Mouse (Mus musculus) stomach, embryonic 14.5 days (tissue): ENCODE data around the gene Mbnl2. TPM values are rescaled to one million over a fixed set of nuclear protein-coding genes. Genes with fewer than 3 reads are reported as not detected.
A peak's percentile ranks its signal among the peaks of the same experiment; 100 is the strongest.

Experiments used
- ATAC-seq: fragments of 200-750 bp; cut with Nextera tagmentation; 2 replicates; pipeline ENCODE4 v1.8.0; 2017; ENCODE audit warnings: low read depth, moderate TSS enrichment; ENCODE audit not compliant: insufficient number of reproducible peaks, insufficient read depth, low FRiP score
- H3K27ac ChIP-seq: fragments of 300-500 bp; sonication (generic); 2 replicates; pipeline ENCODE4 v1.5.1; 2014; ENCODE audit warnings: mild to moderate bottlenecking, low read length, moderate library complexity, mixed read lengths
- H3K27me3 ChIP-seq: fragments of 300-500 bp; sonication (generic); 2 replicates; pipeline ENCODE4 v1.6.1; 2014; ENCODE audit warnings: low read length, control low read depth, mixed read lengths; ENCODE audit not compliant: control insufficient read depth, insufficient read depth
- H3K36me3 ChIP-seq: fragments of 300-500 bp; sonication (generic); 2 replicates; pipeline ENCODE4 v1.6.1; 2014; ENCODE audit warnings: mild to moderate bottlenecking, control low read depth, low read length, moderate library complexity, mixed read lengths; ENCODE audit not compliant: control insufficient read depth, insufficient read depth
- H3K4me1 ChIP-seq: fragments of 300-500 bp; sonication (generic); 2 replicates; pipeline ENCODE4 v1.6.1; 2014; ENCODE audit warnings: low read length, control low read depth, mixed read lengths; ENCODE audit not compliant: control insufficient read depth, insufficient read depth
- H3K4me2 ChIP-seq: fragments of 300-500 bp; sonication (generic); replicated peaks from 2 replicates; pipeline ENCODE4 v1.6.1; 2014; ENCODE audit warnings: low read depth, low read length, control low read depth
- H3K4me3 ChIP-seq: fragments of 300-500 bp; sonication (generic); 2 replicates; pipeline ENCODE4 v1.5.1; 2014; ENCODE audit warnings: low read depth, low read length, control low read depth
- H3K9ac ChIP-seq: fragments of 300-500 bp; sonication (generic); replicated peaks from 2 replicates; pipeline ENCODE4 v1.6.1; 2014; ENCODE audit warnings: low read depth, mild to moderate bottlenecking, control low read depth, low read length, moderate library complexity, mixed read lengths
- H3K9me3 ChIP-seq: fragments of 300-500 bp; sonication (generic); 2 replicates; pipeline ENCODE4 v1.6.1; 2016; ENCODE audit warnings: low read depth, low read length, control low read depth; ENCODE audit not compliant: control insufficient read depth
- WGBS: fragments of 180-500 bp; shearing (Covaris S2); extraction: QIAGEN DNeasy Blood & Tissue Kit; methylation state at CpG from one replicate; pipeline ENCODE4 v1.1.7; 2014; 5-methylcytosine and 5-hydroxymethylcytosine counted together
- polyA plus RNA-seq: library from polyadenylated mRNA; unstranded; fragments of >200 nt; fragmentation: Nextera tagmentation; extraction: Ambion mirVana; gene quantifications from 2 replicates; pipeline ENCODE4 v1.2.1, GENCODE M21; 2014

The Mbnl2 gene
- polyA plus RNA-seq, 1 experiment from 2014 or later, result 119 TPM

- peak; percentile 68; the same call in 1 of the 2 replicates for ATAC-seq
These were observed 21.8 kb downstream of the Mbnl2 start for GRCm38 (mm10) chr14:120297137-120297749.

DNA sequence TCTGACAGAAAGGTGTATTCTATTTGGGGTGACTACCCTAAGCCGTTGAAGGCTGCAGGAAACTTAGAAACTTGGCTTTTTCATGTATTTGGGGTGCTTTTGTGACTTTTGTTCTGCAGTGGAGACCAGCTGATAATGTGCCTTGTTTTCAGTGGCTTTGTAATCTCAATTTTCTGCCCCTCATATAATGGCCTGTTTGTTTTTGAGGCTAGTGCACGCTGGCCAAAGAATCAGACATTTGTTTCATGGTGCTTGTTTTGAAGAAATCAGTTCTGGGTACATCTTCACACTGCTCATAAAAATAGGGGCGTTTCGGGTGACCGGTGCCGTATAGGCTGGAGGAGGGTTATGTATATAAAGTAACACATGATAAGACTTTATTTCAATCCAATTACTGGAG, 22.4 kb downstream of the Mbnl2 start:
- no peak overlapping the region for H3K9ac ChIP-seq
- H3K36me3 ChIP-seq, result no peaks in the 10 kb centered on the region
- no peak for ATAC-seq
- H3K4me1 ChIP-seq, result peaks cover 50% of the 10 kb centered on the region
- H3K4me3 ChIP-seq, result no peak overlapping the region
- WGBS, result 62% methylated on average over 6 of the region's 6 CpGs
- H3K9me3 ChIP-seq, result no peaks in the 10 kb centered on the region
- peak overlapping the region; percentile 28 for H3K4me2 ChIP-seq
- peak overlapping the region; percentile 84; the same call in 1 of the 2 replicates for H3K27ac ChIP-seq
- no peaks in the 10 kb centered on the region for H3K27me3 ChIP-seq

More at GRCm38 (mm10) chr14:120297137-120297749, 21.8 kb downstream of the Mbnl2 start:
- Histone ChIP-seq H3K27me3 (no peaks in the 10 kb centered on the region), H3K4me3 (no peak overlapping the region), H3K36me3 (no peaks in the 10 kb centered on the region), H3K9me3 (no peaks in the 10 kb centered on the region), H3K9ac (no peak overlapping the region), H3K4me2 (peak overlapping the region; percentile 28), H3K27ac (peak overlapping the region; percentile 84), H3K4me1 (peaks cover 54% of the 10 kb centered on the region)
- 13% methylated on average over 16 of the region's 16 CpGs for WGBS

DNA sequence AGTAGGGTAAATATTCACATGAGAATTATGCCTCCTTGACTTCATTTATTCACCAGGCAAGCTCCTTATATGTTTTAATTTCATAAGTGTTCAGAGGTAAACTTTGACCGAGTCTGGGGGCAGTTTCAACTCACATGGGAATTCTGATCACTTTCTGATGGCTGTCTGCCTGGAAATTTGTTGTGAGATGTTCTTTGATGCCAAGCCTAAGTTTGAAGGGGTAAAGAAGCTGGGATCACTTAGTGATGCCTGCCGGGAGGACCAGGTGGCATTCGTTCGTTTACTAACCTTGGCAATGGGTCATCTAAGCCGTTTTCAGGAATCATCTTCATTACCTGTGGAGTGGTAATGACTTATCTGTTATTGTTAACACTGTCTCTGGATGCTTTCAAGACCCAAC, 23.0 kb downstream of the Mbnl2 start:
- WGBS, result 53% methylated on average over 5 of the region's 5 CpGs
- no peak overlapping the region for H3K9ac ChIP-seq
- peaks cover 51% of the 10 kb centered on the region for H3K4me1 ChIP-seq
- no peaks in the 10 kb centered on the region for H3K9me3 ChIP-seq
- H3K36me3 ChIP-seq, result no peaks in the 10 kb centered on the region
- H3K4me3 ChIP-seq, result no peak overlapping the region
- ATAC-seq, result no peak
- H3K4me2 ChIP-seq, result no peak overlapping the region
- H3K27ac ChIP-seq, result no peak overlapping the region
- no peaks in the 10 kb centered on the region for H3K27me3 ChIP-seq

DNA sequence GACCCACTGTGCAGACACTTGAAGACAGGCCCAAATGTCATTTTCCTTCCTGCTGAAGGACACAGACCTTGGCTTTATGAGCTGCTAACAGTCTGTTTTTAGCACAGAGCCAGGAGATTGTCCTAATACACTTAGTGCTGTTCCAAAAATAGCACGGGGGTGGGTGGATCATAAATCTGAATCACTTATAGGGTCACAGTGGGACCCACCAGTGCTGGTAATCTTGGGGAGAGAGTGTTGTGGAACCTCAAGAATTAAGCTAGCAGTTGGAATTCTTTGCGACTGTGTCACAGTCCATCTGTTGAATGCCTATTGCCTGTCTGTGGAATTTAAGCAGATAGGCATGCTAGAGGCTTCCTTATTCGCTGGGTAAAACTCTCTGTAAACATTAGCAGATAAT, 24.2 kb downstream of the Mbnl2 start:
- WGBS, result 25% methylated on average over 3 of the region's 3 CpGs
- Histone ChIP-seq H3K27ac (peak overlapping the region; percentile 41; the same call in 1 of the 2 replicates), H3K4me2 (no peak overlapping the region), H3K9me3 (no peaks in the 10 kb centered on the region), H3K9ac (no peak overlapping the region), H3K27me3 (no peaks in the 10 kb centered on the region), H3K4me1 (peaks cover 52% of the 10 kb centered on the region), H3K4me3 (no peak overlapping the region), H3K36me3 (no peaks in the 10 kb centered on the region)
- ATAC-seq, result no peak

GRCm38 (mm10) chr14:120300191-120300590, 24.7 kb downstream of the Mbnl2 start:
- Histone ChIP-seq H3K27ac (no peak overlapping the region), H3K4me2 (no peak overlapping the region), H3K9me3 (no peaks in the 10 kb centered on the region), H3K9ac (no peak overlapping the region), H3K36me3 (no peaks in the 10 kb centered on the region), H3K4me3 (no peak overlapping the region), H3K4me1 (peaks cover 52% of the 10 kb centered on the region), H3K27me3 (no peaks in the 10 kb centered on the region)
- WGBS, result 63% methylated on average over 4 of the region's 4 CpGs
- no peak for ATAC-seq

DNA sequence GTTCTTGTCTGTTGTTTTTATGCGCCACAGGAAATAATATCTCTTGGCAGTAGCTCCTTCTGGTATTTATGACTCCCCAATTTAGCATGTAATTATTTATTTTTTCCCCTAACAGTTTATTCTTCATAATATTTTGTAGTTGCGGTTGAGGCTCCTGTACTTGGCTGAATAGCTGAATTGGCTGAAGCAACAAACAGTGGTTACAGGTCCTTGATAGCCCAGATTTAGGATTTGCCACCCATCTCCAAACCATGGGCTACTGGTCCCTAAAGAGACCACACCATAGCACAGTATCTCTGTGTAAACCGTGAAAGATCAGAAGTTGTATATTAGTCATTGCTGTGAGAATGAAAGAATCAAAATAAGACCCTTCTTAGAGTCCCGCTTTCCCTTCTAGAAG, 25.3 kb downstream of the Mbnl2 start:
- Histone ChIP-seq H3K9ac (no peak overlapping the region), H3K9me3 (no peaks in the 10 kb centered on the region), H3K4me3 (no peak overlapping the region), H3K36me3 (no peaks in the 10 kb centered on the region), H3K4me2 (no peak overlapping the region), H3K27ac (no peak overlapping the region), H3K27me3 (no peaks in the 10 kb centered on the region), H3K4me1 (peaks cover 47% of the 10 kb centered on the region)
- ATAC-seq, result no peak
- 82% methylated on average over 4 of the region's 4 CpGs for WGBS

GRCm38 (mm10) chr14:120302913-120303548, 27.6 kb downstream of the Mbnl2 start:
- Histone ChIP-seq H3K4me1 (peaks cover 32% of the 10 kb centered on the region), H3K27me3 (no peaks in the 10 kb centered on the region), H3K9me3 (no peaks in the 10 kb centered on the region), H3K36me3 (no peaks in the 10 kb centered on the region), H3K27ac (peak overlapping the region; percentile 13; the same call in 1 of the 2 replicates), H3K9ac (no peak overlapping the region), H3K4me2 (no peak overlapping the region), H3K4me3 (no peak overlapping the region)
- 23% methylated on average over 6 of the region's 6 CpGs for WGBS
- ATAC-seq, result no peak

- no peak overlapping the region for H3K4me2 ChIP-seq
- no peaks in the 10 kb centered on the region for H3K9me3 ChIP-seq
- ATAC-seq, result no peak
- no peaks in the 10 kb centered on the region for H3K27me3 ChIP-seq
- WGBS, result 66% methylated on average over 11 of the region's 11 CpGs
- H3K9ac ChIP-seq, result no peak overlapping the region
- peaks cover 31% of the 10 kb centered on the region for H3K4me1 ChIP-seq
- H3K36me3 ChIP-seq, result no peaks in the 10 kb centered on the region
- H3K27ac ChIP-seq, result no peak overlapping the region
- H3K4me3 ChIP-seq, result no peak overlapping the region
These were observed 30.8 kb downstream of the Mbnl2 start for GRCm38 (mm10) chr14:120306229-120306628.
